8 mouse cellular contexts compared by ENCODE assay signal in the genomic region with DNA sequence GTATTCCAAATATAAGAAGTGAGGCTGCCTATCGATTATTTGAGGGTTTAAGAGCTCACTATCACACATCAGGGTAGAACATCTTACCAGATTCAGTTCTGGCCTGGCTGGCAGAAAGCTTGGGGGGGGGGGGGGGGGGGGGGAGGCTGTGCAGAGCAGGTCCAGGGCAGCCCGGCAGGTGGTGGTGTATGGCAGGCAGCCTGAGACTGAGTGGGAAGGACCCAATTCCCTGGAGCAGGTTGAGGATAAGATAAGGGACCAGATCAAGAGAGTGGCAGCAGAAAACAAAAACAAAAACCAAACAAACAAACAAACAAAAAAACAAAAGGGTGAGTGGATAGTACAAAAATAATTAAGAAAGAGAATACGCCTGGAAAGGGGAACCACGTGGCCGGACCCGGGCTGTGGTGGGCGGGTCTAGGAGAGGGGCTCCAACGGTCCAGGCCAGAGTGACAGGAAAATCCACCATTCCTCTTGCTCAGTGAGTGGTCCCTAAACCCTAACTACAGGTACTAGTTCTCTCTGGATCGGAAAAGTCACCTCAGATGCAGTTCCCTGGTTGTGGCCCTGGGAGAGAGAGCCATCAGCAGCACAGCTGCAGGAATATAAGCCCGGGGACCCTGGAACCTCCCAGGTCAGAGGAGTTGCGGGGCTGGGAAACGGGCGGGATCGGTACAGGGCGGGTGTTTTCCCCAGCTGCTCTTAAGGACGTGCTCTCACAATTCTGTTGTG.
A peak's percentile ranks its signal among the peaks of the same experiment; 100 is the strongest.
DNase-seq lines count a peak whose midpoint lies in the region; ATAC-seq and TF ChIP-seq lines count a peak whose summit lies in the region.

No protein-coding gene starts in this region.

- no peak overlapping the region for H3K27ac ChIP-seq in gastrocnemius, adult 2 months
- H3K27ac ChIP-seq in midbrain, embryonic 12.5 days (replicated peaks): no peak overlapping the region

- no peak for TF ChIP-seq CTCF in gastrocnemius, adult 2 months (IDR thresholded peaks at IDR 0.05)

- no peaks in the 10 kb centered on the region for H3K4me1 ChIP-seq in midbrain, embryonic 12.5 days

- no peaks in the 10 kb centered on the region for H3K9me3 ChIP-seq in midbrain, embryonic 12.5 days

- intact Hi-C loops in gastrocnemius, adult 2 months (cut with DNase I): no loop called here

- DNase-seq in gastrocnemius, adult 2 months: no peak
- DNase-seq in gastrocnemius, postnatal 25 days: no peak
- DNase-seq in 3134 (ENCODE audit: extremely low read depth, insufficient read length, low spot score): peak; percentile 6
- DNase-seq in embryo, embryonic 9.5 days (ENCODE audit: extremely low spot score): peak; percentile 70
- peak; percentile 35 for DNase-seq in hindlimb bud, embryonic 11.5 days (ENCODE audit: extremely low spot score, low read depth, low spot score)
- DNase-seq in spleen, postnatal 10 days (ENCODE audit: low spot score in 2 of 2): no peak
- no peak for DNase-seq in layer of hippocampus, postnatal 36 days

- WGBS in midbrain, embryonic 12.5 days: 20% methylated on average over 16 of the region's 16 CpGs

- no peak overlapping the region; the same call in 1 of the 2 replicates for H3K9ac ChIP-seq in midbrain, embryonic 12.5 days (replicated peaks)

- no peaks in the 10 kb centered on the region for H3K27me3 ChIP-seq in midbrain, embryonic 12.5 days

- peak overlapping the region; percentile 52 for H3K4me3 ChIP-seq in gastrocnemius, adult 2 months
- peak overlapping the region; percentile 40 for H3K4me3 ChIP-seq in midbrain, embryonic 12.5 days

- peak; percentile 95 for ATAC-seq in midbrain, embryonic 12.5 days (ENCODE audit: low FRiP score, low read depth)

- no peaks in the 10 kb centered on the region for H3K36me3 ChIP-seq in midbrain, embryonic 12.5 days

- peak overlapping the region; percentile 46 for H3K4me2 ChIP-seq in midbrain, embryonic 12.5 days (replicated peaks)

Comparison
In these comparisons a context has a peak if more than half of its experiments do, and no peak if none do; other contexts are left out.
1. DNase-seq: peak in 3134 (single experiment), embryo, embryonic 9.5 days (single experiment) and hindlimb bud, embryonic 11.5 days (single experiment); none in gastrocnemius, adult 2 months (single experiment), gastrocnemius, postnatal 25 days (single experiment), spleen, postnatal 10 days (0 of 2) and layer of hippocampus, postnatal 36 days (0 of 2).